Mouse (Mus musculus): ENCODE data around the gene Olfr588-ps1. TPM values are rescaled to one million over a fixed set of nuclear protein-coding genes. Genes with fewer than 3 reads are reported as not detected.
"Not testable (repeated sequence)": the region's sequence is repeated elsewhere in the genome, so short reads cannot be mapped to it uniquely, and the experiment has no call there.

Olfr588-ps1 gene
- polyA plus RNA-seq (2015; fragmentation: Nextera tagmentation; extraction: Ambion mirVana), result not detected in 2 replicates

DNA sequence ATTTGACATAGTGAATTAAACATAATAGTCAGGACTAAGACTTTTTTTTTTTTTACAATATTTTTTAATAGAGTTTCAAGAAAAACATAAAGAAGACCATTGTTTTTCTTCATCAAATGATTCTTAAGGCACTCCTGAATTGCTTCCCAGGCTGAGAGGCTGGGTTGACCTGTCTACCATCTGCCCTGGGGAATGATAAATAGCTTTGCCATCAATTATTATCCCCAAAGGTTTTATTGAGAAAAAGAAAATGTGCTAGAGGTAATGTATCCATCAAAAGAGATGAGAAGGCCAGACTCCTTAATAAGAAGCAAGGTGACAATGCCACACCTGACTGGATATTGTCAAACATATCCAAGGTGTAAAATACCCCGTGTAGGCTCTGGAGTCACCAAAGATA is at the start of gene Olfr588-ps1:
Gene Olfr588-ps1, plus strand, starts transcription at position 301 of the 400 bp plus-strand sequence.
- ATAC-seq (ENCODE audit: low FRiP score), result no peak

DNA sequence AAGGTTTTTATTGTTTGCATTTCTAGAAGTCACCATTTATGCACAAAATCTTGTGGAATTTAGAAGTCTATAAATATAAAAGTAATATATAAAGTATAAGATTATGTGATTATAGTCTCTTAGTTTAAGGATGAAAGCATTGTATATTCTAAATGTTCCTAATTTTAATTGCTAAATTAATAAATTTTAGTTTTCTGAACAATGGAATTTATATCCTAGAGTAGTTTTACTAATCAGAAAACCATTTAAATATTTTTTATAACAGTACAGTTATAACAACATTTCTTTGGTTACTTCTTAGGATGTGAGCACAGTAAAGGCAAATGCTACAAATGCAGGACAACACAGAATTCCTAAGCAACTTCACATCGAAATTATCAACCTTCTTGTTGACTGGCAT is 43.3 kb upstream of the Olfr588-ps1 start, which contains the start of gene Olfr585:
Gene Olfr585, plus strand, starts transcription at position 301 of the 400 bp plus-strand sequence.
- Histone ChIP-seq H3K36me3 (no peaks in the 10 kb centered on the region), H3K4me3 (no peak within 1 kb of the TSS), H3K4me1 (replicated peaks) (no peaks in the 10 kb centered on the region), H3K27me3 (no peaks in the 10 kb centered on the region), H3K4me2 (no peak within 1 kb of the TSS), H3K9me3 (no peaks in the 10 kb centered on the region), H3K27ac (no peak within 1 kb of the TSS), H3K9ac (no peak within 1 kb of the TSS)
- WGBS, result 83% methylated on average over 1 of the region's 1 CpGs
- no peak for ATAC-seq (ENCODE audit: low FRiP score)

More for the DNA sequence above, at the start of gene Olfr588-ps1:
- Histone ChIP-seq H3K9me3 (no peaks in the 10 kb centered on the region), H3K36me3 (no peaks in the 10 kb centered on the region), H3K27ac (no peak within 1 kb of the TSS), H3K4me3 (no peak within 1 kb of the TSS), H3K9ac (no peak within 1 kb of the TSS), H3K27me3 (no peaks in the 10 kb centered on the region), H3K4me2 (no peak within 1 kb of the TSS), H3K4me1 (replicated peaks) (no peaks in the 10 kb centered on the region)
- 84% methylated on average over 1 of the region's 1 CpGs for WGBS

DNA sequence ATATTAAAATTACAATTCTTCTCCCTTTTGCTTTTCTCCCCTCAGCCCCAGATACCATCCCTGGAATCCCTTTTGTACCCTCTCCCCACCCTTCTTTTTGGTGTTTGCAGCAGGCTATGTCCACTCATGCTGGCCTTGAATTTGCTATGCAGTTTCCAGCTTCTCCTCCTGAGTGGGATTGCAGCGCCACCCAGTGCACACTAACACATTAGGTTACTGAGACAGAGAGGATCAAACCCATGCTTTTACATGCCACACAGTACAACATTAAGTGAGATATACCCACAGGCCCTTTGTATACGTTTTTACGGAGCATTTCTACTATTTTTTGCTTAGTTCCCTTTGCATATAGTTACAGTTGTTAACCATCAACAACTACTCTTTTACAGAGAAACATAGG is 21.3 kb upstream of the Olfr588-ps1 start:
- Histone ChIP-seq H3K4me1 (replicated peaks) (no peaks in the 10 kb centered on the region), H3K36me3 (no peaks in the 10 kb centered on the region), H3K27me3 (no peaks in the 10 kb centered on the region), H3K27ac (no peak overlapping the region), H3K4me2 (no peak overlapping the region), H3K9me3 (no peaks in the 10 kb centered on the region), H3K9ac (no peak overlapping the region), H3K4me3 (no peak overlapping the region)
- WGBS, result 58% methylated on average over 3 of the region's 3 CpGs
- ATAC-seq (ENCODE audit: low FRiP score), result no peak

DNA sequence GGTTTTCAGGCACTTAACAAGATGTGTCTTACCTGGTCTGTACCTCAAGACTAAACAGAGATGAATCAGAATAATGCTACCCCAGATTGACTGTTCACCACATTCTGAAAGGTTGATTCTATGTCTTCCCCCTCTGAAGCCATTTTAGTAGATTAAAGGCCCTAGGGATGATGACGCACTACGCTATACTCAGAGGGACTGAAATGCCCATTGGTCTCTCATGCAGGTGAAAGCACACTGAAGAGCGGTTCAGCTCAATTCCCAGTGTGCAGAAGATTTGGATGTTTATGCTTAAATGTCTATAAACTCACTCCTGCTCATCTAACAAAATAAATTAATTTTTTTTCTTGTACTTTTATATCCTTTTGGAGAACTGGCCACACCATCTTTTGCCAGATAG is 15.1 kb upstream of the Olfr588-ps1 start, which contains the start of gene Olfr586:
Gene Olfr586, minus strand, starts transcription at position 101 of the 400 bp plus-strand sequence.
- H3K9ac ChIP-seq, result no peak within 1 kb of the TSS
- no peak within 1 kb of the TSS for H3K4me2 ChIP-seq
- no peaks in the 10 kb centered on the region for H3K9me3 ChIP-seq
- H3K27ac ChIP-seq, result no peak within 1 kb of the TSS
- no peak for ATAC-seq (ENCODE audit: low FRiP score)
- no peaks in the 10 kb centered on the region for H3K27me3 ChIP-seq
- H3K36me3 ChIP-seq, result no peaks in the 10 kb centered on the region
- WGBS, result 93% methylated on average over 3 of the region's 3 CpGs
- H3K4me1 ChIP-seq (replicated peaks), result no peaks in the 10 kb centered on the region
- no peak within 1 kb of the TSS for H3K4me3 ChIP-seq

DNA sequence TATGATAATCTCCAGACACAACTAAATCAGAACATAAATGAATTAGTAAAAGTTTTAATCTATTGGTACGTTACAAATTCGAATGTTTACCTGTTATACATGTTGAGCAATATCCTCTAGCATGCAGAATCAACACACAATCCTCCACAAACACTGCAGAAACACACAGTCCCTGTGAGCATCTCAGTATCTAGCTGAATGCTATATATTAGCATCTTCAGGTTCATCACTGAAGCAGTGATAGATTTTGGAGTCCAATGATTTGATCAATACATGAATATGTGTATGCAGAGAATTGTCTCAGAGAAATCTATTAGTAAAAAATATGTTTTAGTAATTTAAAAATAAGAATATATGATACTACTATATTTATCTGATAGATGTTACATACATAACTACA is 15.6 kb downstream of the Olfr588-ps1 start, which contains the start of gene Olfr589:
Gene Olfr589, minus strand, starts transcription at position 101 of the 400 bp plus-strand sequence.
- Histone ChIP-seq H3K36me3 (no peaks in the 10 kb centered on the region), H3K9ac (no peak within 1 kb of the TSS), H3K27ac (no peak within 1 kb of the TSS), H3K4me2 (no peak within 1 kb of the TSS), H3K4me3 (no peak within 1 kb of the TSS), H3K4me1 (replicated peaks) (no peaks in the 10 kb centered on the region), H3K9me3 (no peaks in the 10 kb centered on the region), H3K27me3 (no peaks in the 10 kb centered on the region)
- 65% methylated on average over 2 of the region's 2 CpGs for WGBS
- no peak for ATAC-seq (ENCODE audit: low FRiP score)

DNA sequence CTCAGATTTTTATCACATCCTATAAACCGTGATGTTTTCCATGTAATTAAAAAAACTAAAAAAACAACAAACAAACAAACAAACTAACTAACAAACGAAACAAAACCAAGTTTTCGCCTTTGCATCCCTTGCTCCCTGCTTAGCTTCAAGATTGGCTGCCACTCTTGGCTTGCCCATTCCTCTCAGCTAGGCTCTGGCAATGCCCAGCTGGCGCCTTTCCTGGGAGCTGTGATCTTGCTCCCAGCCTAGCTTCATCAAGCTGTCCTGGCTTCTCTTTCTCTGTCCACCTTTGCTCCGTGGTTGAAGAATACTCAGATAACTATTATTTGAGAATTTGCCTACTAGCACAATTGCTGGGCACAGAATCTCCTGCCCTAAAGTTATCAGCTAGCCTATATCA is 29.0 kb downstream of the Olfr588-ps1 start:
- 87% methylated on average over 5 of the region's 5 CpGs for WGBS
- no peak for ATAC-seq (ENCODE audit: low FRiP score)
- Histone ChIP-seq H3K4me3 (no peak overlapping the region), H3K9me3 (no peaks in the 10 kb centered on the region), H3K36me3 (no peaks in the 10 kb centered on the region), H3K27ac (no peak overlapping the region), H3K9ac (no peak overlapping the region), H3K4me2 (no peak overlapping the region), H3K27me3 (no peaks in the 10 kb centered on the region), H3K4me1 (replicated peaks) (no peaks in the 10 kb centered on the region)

DNA sequence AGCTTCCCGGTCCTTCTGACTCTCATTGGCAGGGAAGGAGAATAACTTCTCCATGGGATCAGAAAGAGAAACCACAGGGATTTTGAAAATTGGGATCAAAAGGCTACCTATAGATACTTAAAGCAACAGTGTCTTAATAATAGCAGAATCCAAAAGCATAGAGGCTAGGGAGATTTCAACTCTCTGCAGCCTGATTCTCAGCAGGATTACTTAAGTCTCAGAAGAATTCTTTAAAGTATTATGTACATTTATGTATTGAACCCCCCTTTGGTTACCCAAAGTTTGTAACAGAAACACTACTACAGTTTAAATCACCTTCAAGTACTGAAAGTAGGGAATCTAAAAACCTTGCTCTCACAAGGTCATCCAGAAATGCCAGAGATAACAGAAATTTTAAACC is 37.6 kb downstream of the Olfr588-ps1 start, which contains the start of gene Olfr591:
Gene Olfr591, minus strand, starts transcription at position 101 of the 400 bp plus-strand sequence.
- 88% methylated on average over 1 of the region's 1 CpGs for WGBS
- no peaks in the 10 kb centered on the region for H3K36me3 ChIP-seq
- no peaks in the 10 kb centered on the region for H3K27me3 ChIP-seq
- no peak within 1 kb of the TSS for H3K4me3 ChIP-seq
- no peak within 1 kb of the TSS for H3K9ac ChIP-seq
- no peak for ATAC-seq (ENCODE audit: low FRiP score)
- no peaks in the 10 kb centered on the region for H3K4me1 ChIP-seq (replicated peaks)
- peaks cover 8% of the 10 kb centered on the region; the same call in 1 of the 2 replicates for H3K9me3 ChIP-seq
- H3K27ac ChIP-seq, result no peak within 1 kb of the TSS
- no peak within 1 kb of the TSS for H3K4me2 ChIP-seq

DNA sequence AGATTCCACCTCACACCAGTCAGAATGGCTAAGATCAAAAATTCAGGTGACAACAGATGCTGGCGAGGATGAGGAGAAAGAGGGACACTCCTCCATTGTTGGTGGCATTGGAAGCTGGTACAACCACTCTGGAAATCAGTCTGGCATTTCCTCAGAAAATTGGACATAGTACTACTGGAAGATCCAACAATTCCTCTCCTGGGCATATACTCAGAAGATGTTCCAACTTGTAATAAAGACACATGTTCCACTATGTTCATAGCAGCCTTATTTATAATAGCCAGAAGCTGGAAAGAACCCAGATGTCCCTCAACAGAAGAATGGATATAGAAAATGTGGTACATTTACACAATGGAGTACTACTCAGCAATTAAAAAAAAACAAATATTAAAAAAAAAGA is 43.8 kb downstream of the Olfr588-ps1 start, which contains the start of gene Olfr592:
Gene Olfr592, plus strand, starts transcription at position 301 of the 400 bp plus-strand sequence.
- not testable (repeated sequence) for H3K9ac ChIP-seq; H3K4me1 ChIP-seq (replicated peaks); H3K9me3 ChIP-seq; H3K4me2 ChIP-seq; H3K36me3 ChIP-seq; H3K27me3 ChIP-seq; H3K27ac ChIP-seq; ATAC-seq (ENCODE audit: low FRiP score); H3K4me3 ChIP-seq
- WGBS, result 74% methylated on average over 1 of the region's 1 CpGs

Other genes with a start within 250 kb of the Olfr588-ps1 start
- not detected in 2 replicates for gene Olfr569, start 250.0 kb upstream of the Olfr588-ps1 start, polyA plus RNA-seq (2015; fragmentation: Nextera tagmentation; extraction: Ambion mirVana)
- gene Olfr570, start 246.3 kb upstream of the Olfr588-ps1 start, polyA plus RNA-seq (2015; fragmentation: Nextera tagmentation; extraction: Ambion mirVana), result not detected in 2 replicates
- not detected in 2 replicates for gene Olfr571, start 223.3 kb upstream of the Olfr588-ps1 start, polyA plus RNA-seq (2015; fragmentation: Nextera tagmentation; extraction: Ambion mirVana)
- gene Olfr572, start 216.5 kb upstream of the Olfr588-ps1 start, polyA plus RNA-seq (2015; fragmentation: Nextera tagmentation; extraction: Ambion mirVana), result not detected in 2 replicates
- gene Olfr573-ps1, start 198.3 kb upstream of the Olfr588-ps1 start, polyA plus RNA-seq (2015; fragmentation: Nextera tagmentation; extraction: Ambion mirVana), result not detected in 2 replicates
- gene Olfr574, start 192.4 kb upstream of the Olfr588-ps1 start, polyA plus RNA-seq (2015; fragmentation: Nextera tagmentation; extraction: Ambion mirVana), result not detected in 2 replicates
- not detected in 2 replicates for gene Olfr575, start 182.1 kb upstream of the Olfr588-ps1 start, polyA plus RNA-seq (2015; fragmentation: Nextera tagmentation; extraction: Ambion mirVana)
- not detected in 2 replicates for gene Olfr576, start 178.2 kb upstream of the Olfr588-ps1 start, polyA plus RNA-seq (2015; fragmentation: Nextera tagmentation; extraction: Ambion mirVana)
- not detected in 2 replicates for gene Olfr577, start 164.9 kb upstream of the Olfr588-ps1 start, polyA plus RNA-seq (2015; fragmentation: Nextera tagmentation; extraction: Ambion mirVana)
- gene Olfr578, start 151.6 kb upstream of the Olfr588-ps1 start, polyA plus RNA-seq (2015; fragmentation: Nextera tagmentation; extraction: Ambion mirVana), result not detected in 2 replicates
- not detected in 2 replicates for gene Olfr582, start 102.9 kb upstream of the Olfr588-ps1 start, polyA plus RNA-seq (2015; fragmentation: Nextera tagmentation; extraction: Ambion mirVana)
- not detected in 2 replicates for gene Olfr583, start 89.6 kb upstream of the Olfr588-ps1 start, polyA plus RNA-seq (2015; fragmentation: Nextera tagmentation; extraction: Ambion mirVana)
- gene Olfr584, start 59.0 kb upstream of the Olfr588-ps1 start, polyA plus RNA-seq (2015; fragmentation: Nextera tagmentation; extraction: Ambion mirVana), result not detected in 2 replicates
- not detected in 2 replicates for gene Olfr585, start 43.2 kb upstream of the Olfr588-ps1 start, polyA plus RNA-seq (2015; fragmentation: Nextera tagmentation; extraction: Ambion mirVana)
- gene Olfr586, start 15.2 kb upstream of the Olfr588-ps1 start, polyA plus RNA-seq (2015; fragmentation: Nextera tagmentation; extraction: Ambion mirVana), result not detected in 2 replicates
- gene Olfr589, start 15.5 kb downstream of the Olfr588-ps1 start, polyA plus RNA-seq (2015; fragmentation: Nextera tagmentation; extraction: Ambion mirVana), result not detected in 2 replicates
- not detected in 2 replicates for gene Olfr591, start 37.5 kb downstream of the Olfr588-ps1 start, polyA plus RNA-seq (2015; fragmentation: Nextera tagmentation; extraction: Ambion mirVana)
- not detected in 2 replicates for gene Olfr592, start 43.9 kb downstream of the Olfr588-ps1 start, polyA plus RNA-seq (2015; fragmentation: Nextera tagmentation; extraction: Ambion mirVana)
- not detected in 2 replicates for gene Olfr593, start 71.0 kb downstream of the Olfr588-ps1 start, polyA plus RNA-seq (2015; fragmentation: Nextera tagmentation; extraction: Ambion mirVana)
- gene Olfr594, start 76.1 kb downstream of the Olfr588-ps1 start, polyA plus RNA-seq (2015; fragmentation: Nextera tagmentation; extraction: Ambion mirVana), result not detected in 2 replicates
- not detected in 2 replicates for gene Usp17ld, start 111.6 kb downstream of the Olfr588-ps1 start, polyA plus RNA-seq (2015; fragmentation: Nextera tagmentation; extraction: Ambion mirVana)
- gene Olfr596, start 164.8 kb downstream of the Olfr588-ps1 start, polyA plus RNA-seq (2015; fragmentation: Nextera tagmentation; extraction: Ambion mirVana), result not detected in 2 replicates
- gene Olfr597, start 175.4 kb downstream of the Olfr588-ps1 start, polyA plus RNA-seq (2015; fragmentation: Nextera tagmentation; extraction: Ambion mirVana), result not detected in 2 replicates
- gene Olfr598, start 182.7 kb downstream of the Olfr588-ps1 start, polyA plus RNA-seq (2015; fragmentation: Nextera tagmentation; extraction: Ambion mirVana), result not detected in 2 replicates
- gene Olfr599, start 195.0 kb downstream of the Olfr588-ps1 start, polyA plus RNA-seq (2015; fragmentation: Nextera tagmentation; extraction: Ambion mirVana), result not detected in 2 replicates
- gene Olfr600, start 208.8 kb downstream of the Olfr588-ps1 start, polyA plus RNA-seq (2015; fragmentation: Nextera tagmentation; extraction: Ambion mirVana), result not detected in 2 replicates
- not detected in 2 replicates for gene Olfr601, start 221.8 kb downstream of the Olfr588-ps1 start, polyA plus RNA-seq (2015; fragmentation: Nextera tagmentation; extraction: Ambion mirVana)
- gene Olfr603, start 245.3 kb downstream of the Olfr588-ps1 start, polyA plus RNA-seq (2015; fragmentation: Nextera tagmentation; extraction: Ambion mirVana), result not detected in 2 replicates